Mouse (Mus musculus): Measurements from ENCODE around the gene Nek2. TPM values are rescaled to one million over a fixed set of nuclear protein-coding genes. Genes with fewer than 3 reads are reported as not detected.

Nek2 gene
- not detected in 2 replicates for polyA plus RNA-seq (2012; ENCODE audit: insufficient read depth, insufficient read length, low replicate concordance, missing spikeins)

DNA sequence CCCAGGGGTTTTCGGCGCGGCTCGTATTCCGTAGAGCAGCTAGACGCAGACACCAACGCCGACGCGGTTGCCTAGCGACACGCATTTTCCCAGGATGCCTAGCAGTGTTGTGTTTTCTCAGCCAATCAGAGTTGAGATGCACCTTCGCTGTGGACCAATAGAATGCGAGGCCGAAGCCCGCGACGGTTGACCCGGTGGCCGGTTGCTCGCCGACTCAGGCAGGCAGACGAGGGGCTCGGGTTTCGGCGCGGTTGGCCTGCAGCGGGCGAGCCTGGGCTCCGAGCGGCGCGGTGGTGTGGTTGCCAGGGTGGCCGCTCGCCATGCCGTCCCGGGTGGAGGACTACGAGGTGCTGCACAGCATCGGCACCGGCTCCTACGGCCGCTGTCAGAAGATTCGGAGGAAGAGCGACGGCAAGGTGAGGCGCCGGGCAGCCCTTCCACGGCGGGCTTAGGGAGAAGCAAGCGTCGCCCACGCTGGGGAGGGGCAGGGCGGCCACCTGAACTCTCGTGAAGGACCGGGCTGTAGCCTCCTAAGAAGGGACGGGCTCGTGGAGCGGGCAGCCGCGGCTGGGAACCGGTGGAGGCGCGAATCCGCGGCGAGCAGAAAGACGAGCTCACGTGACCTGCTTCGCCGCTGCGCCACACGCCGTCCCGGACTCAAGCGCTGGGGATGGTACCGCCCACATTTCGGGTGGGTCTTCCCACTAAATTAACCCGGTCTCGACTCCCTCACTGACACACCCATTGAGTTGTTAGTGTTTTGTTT is at the start of gene Nek2:
TSS of gene Nek2 (plus strand) at position 119 of the 766 bp plus-strand sequence.
- Histone ChIP-seq H3K27ac (ENCODE audit: insufficient read depth, low read depth, low read length) (no peak within 1 kb of the TSS), H3K4me1 (ENCODE audit: control insufficient read depth, insufficient read depth, low read length) (peaks cover 8% of the 10 kb centered on the region), H3K4me3 (ENCODE audit: insufficient read depth, low read depth, low read length) (peak within 1 kb of the TSS; percentile 61)
- TF ChIP-seq CTCF (IDR thresholded peaks at IDR 0.05; ENCODE audit: insufficient read depth, low read depth, low read length), result no peak
- TF ChIP-seq POLR2A (IDR thresholded peaks at IDR 0.05; ENCODE audit: insufficient read depth, low read depth, low read length), result no peak
- under 1% methylated on average over 79 of the region's 79 CpGs for WGBS

DNA sequence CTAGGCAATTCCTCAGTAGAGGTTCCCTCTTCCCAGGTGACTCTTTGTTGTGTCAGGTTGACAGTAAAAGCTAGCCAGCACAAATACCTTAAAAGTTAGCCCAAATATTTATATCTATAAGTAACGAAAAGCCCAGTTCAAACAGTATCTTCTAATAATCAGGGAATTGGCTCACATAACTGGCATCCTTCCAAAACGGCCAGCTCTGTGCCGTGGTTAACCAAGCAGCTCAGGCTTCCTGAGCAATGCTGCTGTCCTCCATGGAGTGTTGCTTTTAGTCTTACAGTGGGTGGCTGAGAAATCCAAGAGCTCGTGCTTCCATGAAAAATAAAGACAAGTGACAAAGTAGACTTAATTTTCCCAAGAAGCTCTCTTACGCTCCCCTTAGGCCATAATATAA is 47.1 kb upstream of the Nek2 start:
- Histone ChIP-seq H3K4me3 (ENCODE audit: insufficient read depth, low read depth, low read length) (no peak overlapping the region), H3K4me1 (ENCODE audit: control insufficient read depth, insufficient read depth, low read length) (no peaks in the 10 kb centered on the region), H3K27ac (ENCODE audit: insufficient read depth, low read depth, low read length) (no peak overlapping the region)
- WGBS, result 70% methylated on average over 5 of the region's 5 CpGs
- TF ChIP-seq POLR2A (IDR thresholded peaks at IDR 0.05; ENCODE audit: insufficient read depth, low read depth, low read length) (no peak), CTCF (IDR thresholded peaks at IDR 0.05; ENCODE audit: insufficient read depth, low read depth, low read length) (no peak)

DNA sequence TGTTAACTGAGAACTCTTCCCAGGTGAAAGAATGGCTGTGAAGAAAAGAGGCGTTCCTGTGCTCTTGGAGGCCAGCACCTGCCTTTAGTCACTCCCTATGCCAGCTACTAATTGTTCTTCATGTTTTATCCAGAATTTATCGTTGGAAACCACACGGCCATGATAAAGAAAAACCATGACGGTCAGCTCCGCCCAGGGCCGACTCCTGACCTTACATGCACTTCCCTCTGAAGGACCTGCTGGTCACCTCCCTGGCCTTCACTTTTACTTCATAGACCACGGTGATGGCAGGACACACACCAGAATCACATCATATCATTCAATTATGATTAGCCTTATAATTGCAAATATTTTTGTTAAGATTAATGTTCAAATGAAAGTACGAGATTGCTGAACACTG is 46.1 kb upstream of the Nek2 start:
- Histone ChIP-seq H3K4me1 (ENCODE audit: control insufficient read depth, insufficient read depth, low read length) (no peaks in the 10 kb centered on the region), H3K27ac (ENCODE audit: insufficient read depth, low read depth, low read length) (no peak overlapping the region), H3K4me3 (ENCODE audit: insufficient read depth, low read depth, low read length) (no peak overlapping the region)
- WGBS, result 90% methylated on average over 8 of the region's 8 CpGs
- TF ChIP-seq POLR2A (IDR thresholded peaks at IDR 0.05; ENCODE audit: insufficient read depth, low read depth, low read length) (no peak), CTCF (IDR thresholded peaks at IDR 0.05; ENCODE audit: insufficient read depth, low read depth, low read length) (no peak)

DNA sequence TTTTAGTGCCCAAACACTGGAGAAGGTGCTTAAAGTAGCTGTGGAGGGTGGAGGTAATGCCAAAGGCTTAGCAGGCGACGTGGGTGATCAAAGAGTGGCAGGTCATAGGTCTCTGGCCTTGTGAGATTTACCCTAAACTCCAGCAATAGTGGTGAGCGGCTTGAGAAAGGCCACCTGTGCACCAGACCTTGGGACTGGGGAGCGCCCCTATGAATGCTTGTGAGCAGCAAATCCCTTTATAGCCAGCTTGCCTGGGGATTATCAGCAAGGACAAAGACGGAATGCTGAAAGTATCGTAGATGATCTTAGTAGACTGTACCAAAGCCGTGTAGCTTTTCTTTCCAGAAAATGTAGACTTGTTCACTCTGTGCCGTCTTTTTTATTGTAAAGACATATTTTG is 43.7 kb upstream of the Nek2 start:
- no peak overlapping the region for H3K27ac ChIP-seq (ENCODE audit: insufficient read depth, low read depth, low read length)
- TF ChIP-seq CTCF (IDR thresholded peaks at IDR 0.05; ENCODE audit: insufficient read depth, low read depth, low read length) (no peak), POLR2A (IDR thresholded peaks at IDR 0.05; ENCODE audit: insufficient read depth, low read depth, low read length) (no peak)
- H3K4me1 ChIP-seq (ENCODE audit: control insufficient read depth, insufficient read depth, low read length), result peaks cover 2% of the 10 kb centered on the region; the same call in 1 of the 2 replicates
- no peak overlapping the region for H3K4me3 ChIP-seq (ENCODE audit: insufficient read depth, low read depth, low read length)
- WGBS, result 92% methylated on average over 8 of the region's 8 CpGs

DNA sequence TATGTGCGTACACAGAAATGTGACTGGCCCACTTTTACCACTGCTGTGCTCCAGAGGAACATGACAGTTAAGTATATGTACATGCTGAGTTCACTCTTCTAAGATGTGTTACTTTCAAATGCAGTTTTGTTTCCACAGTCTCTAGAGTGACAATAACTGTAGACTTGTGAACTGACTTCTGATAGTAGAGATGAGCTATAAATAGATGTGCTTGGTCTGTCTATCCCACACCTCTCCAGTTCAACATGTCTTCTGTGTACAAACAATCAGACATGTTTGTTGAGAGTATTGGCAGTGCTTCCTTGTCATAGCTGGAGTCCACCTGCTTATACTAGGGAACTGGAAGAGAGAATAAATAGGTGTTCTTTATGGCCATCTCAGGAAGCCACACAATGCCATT is 40.8 kb upstream of the Nek2 start:
- H3K27ac ChIP-seq (ENCODE audit: insufficient read depth, low read depth, low read length), result no peak overlapping the region
- 93% methylated on average over 1 of the region's 1 CpGs for WGBS
- H3K4me3 ChIP-seq (ENCODE audit: insufficient read depth, low read depth, low read length), result no peak overlapping the region
- H3K4me1 ChIP-seq (ENCODE audit: control insufficient read depth, insufficient read depth, low read length), result peaks cover 9% of the 10 kb centered on the region; the same call in 1 of the 2 replicates
- TF ChIP-seq POLR2A (IDR thresholded peaks at IDR 0.05; ENCODE audit: insufficient read depth, low read depth, low read length) (no peak), CTCF (IDR thresholded peaks at IDR 0.05; ENCODE audit: insufficient read depth, low read depth, low read length) (no peak)

DNA sequence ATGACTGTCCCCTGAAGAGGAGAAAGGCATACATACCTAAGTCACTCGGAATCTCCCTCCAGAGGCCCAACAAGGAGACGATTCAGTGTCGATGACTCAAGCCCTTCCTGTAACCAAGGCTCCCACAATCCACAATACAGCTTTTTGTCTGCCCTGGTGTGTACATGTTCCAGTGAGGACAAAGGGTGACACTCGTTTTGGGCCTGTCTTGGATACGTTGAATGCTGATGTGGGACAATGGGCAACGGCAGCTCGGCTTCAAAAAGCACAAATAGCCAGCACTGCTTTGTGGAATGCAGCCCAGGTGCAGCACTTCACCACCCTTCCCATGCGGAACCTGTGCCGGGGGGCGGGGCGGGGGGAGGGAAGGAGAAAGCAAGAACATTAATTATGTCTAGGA is 36.1 kb upstream of the Nek2 start:
- peaks cover 9% of the 10 kb centered on the region; the same call in 1 of the 2 replicates for H3K4me1 ChIP-seq (ENCODE audit: control insufficient read depth, insufficient read depth, low read length)
- WGBS, result 41% methylated on average over 11 of the region's 11 CpGs

DNA sequence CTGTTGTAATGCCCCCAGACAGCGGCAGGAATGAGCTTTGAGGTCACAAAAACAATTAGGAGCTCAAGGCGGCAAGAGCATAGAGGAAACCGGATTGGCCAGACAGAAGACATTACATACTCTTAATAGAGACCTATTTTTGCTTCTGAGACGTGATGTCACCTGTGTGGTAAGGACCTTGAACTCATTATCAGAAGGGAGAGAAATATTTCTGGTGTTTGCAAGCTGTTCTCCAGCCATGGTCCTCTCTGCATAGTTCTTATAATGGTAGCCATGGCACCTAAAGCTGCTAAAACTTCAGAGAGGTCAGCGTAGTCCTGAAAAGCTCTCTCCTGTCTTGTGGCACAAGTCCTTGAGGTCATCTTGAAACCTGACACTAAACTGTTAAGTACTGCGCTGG is 35.0 kb upstream of the Nek2 start:
- H3K27ac ChIP-seq (ENCODE audit: insufficient read depth, low read depth, low read length), result no peak overlapping the region
- peaks cover 7% of the 10 kb centered on the region; the same call in 1 of the 2 replicates for H3K4me1 ChIP-seq (ENCODE audit: control insufficient read depth, insufficient read depth, low read length)
- TF ChIP-seq POLR2A (IDR thresholded peaks at IDR 0.05; ENCODE audit: insufficient read depth, low read depth, low read length) (no peak), CTCF (IDR thresholded peaks at IDR 0.05; ENCODE audit: insufficient read depth, low read depth, low read length) (no peak)
- H3K4me3 ChIP-seq (ENCODE audit: insufficient read depth, low read depth, low read length), result no peak overlapping the region
- WGBS, result 74% methylated on average over 6 of the region's 6 CpGs

More for the DNA sequence above, 36.1 kb upstream of the Nek2 start:
- Histone ChIP-seq H3K4me3 (ENCODE audit: insufficient read depth, low read depth, low read length) (no peak overlapping the region), H3K27ac (ENCODE audit: insufficient read depth, low read depth, low read length) (no peak overlapping the region)
- no peak for TF ChIP-seq POLR2A (IDR thresholded peaks at IDR 0.05; ENCODE audit: insufficient read depth, low read depth, low read length)
- TF ChIP-seq CTCF (IDR thresholded peaks at IDR 0.05; ENCODE audit: insufficient read depth, low read depth, low read length), result no peak

DNA sequence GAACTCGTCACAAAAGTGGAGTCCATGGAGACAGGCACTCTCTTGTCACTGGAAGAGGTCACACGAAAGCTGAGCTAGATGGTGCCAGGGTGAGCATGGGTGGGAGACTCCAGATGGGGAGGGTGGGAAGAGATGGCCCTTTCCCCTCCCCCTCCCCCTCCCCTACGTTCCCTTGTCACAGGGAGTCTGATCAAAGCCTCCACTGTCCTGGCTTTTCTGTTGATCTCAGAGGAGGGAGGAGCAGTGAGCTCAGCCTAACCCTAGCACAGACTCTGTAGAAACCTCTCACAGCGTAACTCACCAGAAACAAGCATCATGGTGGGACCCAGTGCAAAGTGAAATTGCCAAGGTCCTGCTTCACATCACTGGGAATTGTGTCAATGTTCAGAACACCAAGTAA is 33.9 kb upstream of the Nek2 start:
- 61% methylated on average over 4 of the region's 4 CpGs for WGBS
- no peak overlapping the region for H3K27ac ChIP-seq (ENCODE audit: insufficient read depth, low read depth, low read length)
- TF ChIP-seq CTCF (IDR thresholded peaks at IDR 0.05; ENCODE audit: insufficient read depth, low read depth, low read length) (no peak), POLR2A (IDR thresholded peaks at IDR 0.05; ENCODE audit: insufficient read depth, low read depth, low read length) (no peak)
- peaks cover 7% of the 10 kb centered on the region; the same call in 1 of the 2 replicates for H3K4me1 ChIP-seq (ENCODE audit: control insufficient read depth, insufficient read depth, low read length)
- no peak overlapping the region for H3K4me3 ChIP-seq (ENCODE audit: insufficient read depth, low read depth, low read length)

DNA sequence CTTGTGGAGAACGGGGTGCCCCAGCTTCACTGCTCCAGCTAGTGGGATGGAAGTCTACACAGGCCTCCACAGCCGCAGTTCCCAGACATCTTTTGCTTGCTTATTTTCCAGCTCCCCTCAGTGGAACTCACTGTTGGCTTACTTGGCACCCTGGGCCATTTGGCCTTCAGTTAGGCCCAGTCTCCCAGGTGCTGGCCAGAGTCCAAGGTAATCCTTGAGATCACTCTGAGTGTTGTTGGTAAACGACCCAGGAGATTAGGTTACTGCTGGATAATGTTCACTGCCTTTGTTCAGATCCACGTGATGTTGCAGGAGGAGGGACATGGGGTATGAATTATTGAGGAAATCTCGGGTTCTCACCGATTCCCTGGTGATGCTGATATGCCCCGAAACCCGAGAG is 28.3 kb upstream of the Nek2 start:
- Histone ChIP-seq H3K27ac (ENCODE audit: insufficient read depth, low read depth, low read length) (no peak overlapping the region), H3K4me1 (ENCODE audit: control insufficient read depth, insufficient read depth, low read length) (no peaks in the 10 kb centered on the region), H3K4me3 (ENCODE audit: insufficient read depth, low read depth, low read length) (no peak overlapping the region)
- TF ChIP-seq POLR2A (IDR thresholded peaks at IDR 0.05; ENCODE audit: insufficient read depth, low read depth, low read length) (no peak), CTCF (IDR thresholded peaks at IDR 0.05; ENCODE audit: insufficient read depth, low read depth, low read length) (no peak)
- 70% methylated on average over 8 of the region's 8 CpGs for WGBS

All from olfactory bulb, adult 2 months (tissue).